Comparison of ENCODE assay signal across 21 mouse cellular contexts in the genomic region with DNA sequence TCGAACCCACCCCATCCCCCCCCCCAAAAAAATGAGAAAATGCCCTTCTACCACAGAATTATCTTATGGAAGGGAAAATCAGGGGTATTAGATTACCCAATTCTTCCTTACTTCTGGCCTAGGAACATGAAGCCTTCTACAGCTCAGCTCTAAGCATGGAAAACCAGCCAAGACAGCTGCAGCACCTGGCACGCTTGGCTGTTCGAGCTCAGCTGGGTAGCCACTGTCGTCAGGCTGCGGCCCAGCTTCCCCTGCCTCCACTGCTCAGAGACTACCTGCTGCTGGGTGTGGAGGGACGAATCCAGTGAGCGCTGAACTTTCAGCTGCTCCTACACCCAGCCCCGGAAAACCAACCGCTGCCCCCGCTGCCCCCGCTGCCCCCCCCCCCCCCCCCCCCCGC. TPM values are rescaled to one million over a fixed set of nuclear protein-coding genes. Genes with fewer than 3 reads are reported as not detected.
"Had no signal": no experiment of that assay in that cellular context is flagged by ENCODE, and none has a peak within 500 bp of the region (broad histone marks: within the 10 kb centered on the region; RNA-seq: fewer than 3 reads in every experiment).

No protein-coding gene starts in this region.

- H3K4me2 ChIP-seq: hindbrain, embryonic 12.5 days; hindbrain, embryonic 15.5 days had no signal

- H3K9me3 ChIP-seq: heart, embryonic 10.5 days; heart, embryonic 12.5 days; hindbrain, embryonic 10.5 days; hindbrain, embryonic 12.5 days; hindbrain, embryonic 15.5 days; intestine, embryonic 15.5 days had no signal

- H3K27ac ChIP-seq: heart, embryonic 10.5 days; hindbrain, embryonic 12.5 days; hindbrain, embryonic 15.5 days; intestine, embryonic 15.5 days; layer of hippocampus, adult 2 months; left cerebral cortex, adult 2 months; liver, embryonic 14.5 days had no signal

- DNase-seq: heart, adult 18-20 months; heart, postnatal 10 days; heart, postnatal 4 days; kidney, adult 18-20 months; kidney, adult 8-10 months; kidney, postnatal 10 days; kidney, postnatal 25 days; kidney, postnatal 4 days; liver had no signal

- H3K4me3 ChIP-seq: heart, embryonic 12.5 days; hindbrain, embryonic 10.5 days; hindbrain, embryonic 15.5 days; intestine, embryonic 15.5 days; layer of hippocampus, adult 2 months; left cerebral cortex, adult 2 months had no signal

- H3K36me3 ChIP-seq: heart, embryonic 10.5 days; heart, embryonic 12.5 days; hindbrain, embryonic 10.5 days; hindbrain, embryonic 12.5 days; hindbrain, embryonic 15.5 days; intestine, embryonic 15.5 days had no signal

- H3K9ac ChIP-seq: heart, embryonic 12.5 days; hindbrain, embryonic 12.5 days; hindbrain, embryonic 15.5 days; liver, embryonic 14.5 days had no signal

- H3K27me3 ChIP-seq: intestine, embryonic 15.5 days had no signal

- ATAC-seq: inflammation-experienced regulatory T-cells, adult 6 months had no signal

RNA-seq across cellular contexts. Expression of gene Asb16, which starts 9.2 kb away (rescaled TPM):
- polyA plus RNA-seq: hindbrain, embryonic 12.5 days; inflammation-experienced regulatory T-cells, adult 6 months; intestine, embryonic 15.5 days; kidney, embryonic 16.5 days had no signal

RNA-seq across cellular contexts. Expression of gene BC030867, which starts 29.1 kb away (rescaled TPM):
- total RNA-seq: gastrocnemius, postnatal 36 days had no signal
